Mouse (Mus musculus) heart, adult 18-20 months (tissue): ENCODE results near the gene Zfp286. TPM values are rescaled to one million over a fixed set of nuclear protein-coding genes. Genes with fewer than 3 reads are reported as not detected.

Experiments
- DNase-seq, 2 experiments: peaks; one replicate each; pipeline ENCODE4 v3.0.0; 2021 to 2022; ENCODE audit warnings: mixed read lengths in 1 of 2
- total RNA-seq, 2 experiments: library from RNA; stranded (reverse); gene quantifications; 2 replicates each; pipeline ENCODE4 v1.2.3; 2021

The Zfp286 gene
- total RNA-seq, 2 experiments from 2014 or later, result 0.40 to 0.85 TPM

DNA sequence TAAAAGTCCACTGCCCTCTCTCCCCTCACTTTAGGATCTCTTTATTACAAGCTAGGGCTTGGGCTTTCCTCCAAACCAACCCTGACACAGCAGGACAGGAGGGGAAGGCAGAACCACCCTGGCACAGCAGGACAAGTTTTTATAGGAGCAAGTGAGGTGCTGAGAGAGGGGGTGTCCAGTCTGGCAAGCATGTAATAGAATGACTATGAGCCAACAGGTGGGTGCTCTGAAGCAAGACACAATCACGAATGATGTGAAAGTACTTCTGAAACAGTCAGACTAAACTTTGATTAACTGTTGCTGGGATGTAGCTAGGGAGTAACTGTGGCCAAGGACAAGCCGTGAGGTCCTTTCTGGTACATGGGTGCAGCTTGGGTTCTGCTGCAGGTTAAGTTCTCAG, 83.1 kb downstream of the Zfp286 start:
- DNase-seq, result no peak

Other genes starting within 250 kb of the Zfp286 start
- gene Ubb, start 238.3 kb downstream of the Zfp286 start, total RNA-seq, result 100 to 1,000 TPM; 599 to 655 TPM
- gene Trpv2, start 215.0 kb downstream of the Zfp286 start, total RNA-seq, result 1 to 10 TPM; 3.0 TPM
- 1 to 10 TPM; 3.2 to 4.3 TPM for gene Lrrc75a, start 140.9 kb downstream of the Zfp286 start, total RNA-seq
- gene Mmgt2, start 140.8 kb downstream of the Zfp286 start, total RNA-seq, result 1 to 10 TPM; 5.4 to 7.1 TPM
- 1 to 10 TPM; 1.8 to 1.9 TPM for gene Zfp287, start 57.6 kb downstream of the Zfp286 start, total RNA-seq
- not detected for gene Gm10428, start 36.4 kb downstream of the Zfp286 start, total RNA-seq
- 1 to 10 TPM; 4.4 to 8.4 TPM for gene Trim16, start 30.8 kb upstream of the Zfp286 start, total RNA-seq
- under 1 TPM; 0.31 to 0.45 TPM for gene Fbxw10, start 57.6 kb upstream of the Zfp286 start, total RNA-seq
- 10 to 100 TPM; 23.6 to 25.2 TPM for gene Tvp23b, start 90.0 kb upstream of the Zfp286 start, total RNA-seq
- gene Cdrt4, start 161.7 kb upstream of the Zfp286 start, total RNA-seq, result not detected